Comparison of ENCODE assay signal across 9 mouse cellular contexts in genomic region chr11:98019883-98020610, GRCm38 (mm10). TPM values are rescaled to one million over a fixed set of nuclear protein-coding genes. Genes with fewer than 3 reads are reported as not detected.
DNase-seq lines count a peak whose midpoint lies in the region; ATAC-seq lines count a peak whose summit lies in the region.
"Had no signal": no experiment of that assay in that cellular context is flagged by ENCODE, and none has a peak within 500 bp of the region (broad histone marks: within the 10 kb centered on the region; RNA-seq: fewer than 3 reads in every experiment).

No protein-coding gene starts in this region.

- DNase-seq in right cerebral cortex, postnatal 10 days (ENCODE audit: low spot score in 2 of 2), result peak; percentile 52 to 63
- no peak for DNase-seq in right cerebral cortex, adult 18-20 months
- peak; percentile 62 for DNase-seq in forebrain, embryonic 11.5 days (ENCODE audit: low spot score)
- DNase-seq in limb, embryonic 10.5 days (ENCODE audit: low spot score), result no peak
- no peak for DNase-seq in left cerebral cortex, postnatal 14 days (ENCODE audit: low spot score in 2 of 2)
- no peak for DNase-seq in yolk sac, embryonic 10.5 days (ENCODE audit: low spot score)
- no peak for DNase-seq in MN1 (ENCODE audit: low spot score)

- intact Hi-C loops in left cerebral cortex, postnatal 14 days (cut with DNase I), result no loop called here

- peak overlapping the region; percentile 61 for H3K27ac ChIP-seq in forebrain, embryonic 11.5 days (ENCODE audit: low read depth, low read length)
- peak overlapping the region; percentile 43; the same call in 1 of the 2 replicates for H3K27ac ChIP-seq in limb, embryonic 10.5 days
- no peak overlapping the region for H3K27ac ChIP-seq in stomach, embryonic 16.5 days (ENCODE audit: low read length)
- H3K27ac ChIP-seq: liver, embryonic 12.5 days had no signal

- peaks cover 20% of the 10 kb centered on the region for H3K4me1 ChIP-seq in forebrain, embryonic 11.5 days (replicated peaks; ENCODE audit: control insufficient read depth, insufficient read depth, low read length)
- H3K4me1 ChIP-seq in limb, embryonic 10.5 days, result peaks cover 50% of the 10 kb centered on the region
- H3K4me1 ChIP-seq in stomach, embryonic 16.5 days (ENCODE audit: control insufficient read depth, insufficient read depth, low read length), result peaks cover 22% of the 10 kb centered on the region; the same call in 1 of the 2 replicates

- 29% methylated on average over 8 of the region's 8 CpGs for WGBS in forebrain, embryonic 11.5 days
- 41% methylated on average over 8 of the region's 8 CpGs for WGBS in limb, embryonic 10.5 days
- WGBS in stomach, embryonic 16.5 days, result 45% methylated on average over 8 of the region's 8 CpGs

- 0 out of 2 replicates have a peak overlapping the region, but pooled peaks have one; percentile 35 for H3K9ac ChIP-seq in forebrain, embryonic 11.5 days (ENCODE audit: low read length)
- H3K9ac ChIP-seq in stomach, embryonic 16.5 days (ENCODE audit: low read length), result 0 out of 2 replicates have a peak overlapping the region, but pooled peaks have one; percentile 21
- H3K9ac ChIP-seq: liver, embryonic 12.5 days had no signal

- H3K9me3 ChIP-seq in forebrain, embryonic 11.5 days (ENCODE audit: control insufficient read depth, low read length), result no peaks in the 10 kb centered on the region
- H3K9me3 ChIP-seq in limb, embryonic 10.5 days (replicated peaks), result no peaks in the 10 kb centered on the region
- H3K9me3 ChIP-seq in stomach, embryonic 16.5 days (replicated peaks; ENCODE audit: control insufficient read depth, low read length), result no peaks in the 10 kb centered on the region
- H3K9me3 ChIP-seq: liver, embryonic 12.5 days had no signal

- no peaks in the 10 kb centered on the region for H3K36me3 ChIP-seq in forebrain, embryonic 11.5 days (ENCODE audit: control insufficient read depth, insufficient read depth, low read length)
- peaks cover 32% of the 10 kb centered on the region for H3K36me3 ChIP-seq in limb, embryonic 10.5 days
- no peaks in the 10 kb centered on the region for H3K36me3 ChIP-seq in stomach, embryonic 16.5 days (ENCODE audit: control insufficient read depth, insufficient read depth, low read length)
- H3K36me3 ChIP-seq: liver, embryonic 12.5 days had no signal

- no peaks in the 10 kb centered on the region for H3K27me3 ChIP-seq in forebrain, embryonic 11.5 days (ENCODE audit: control insufficient read depth, insufficient read depth, low read length)
- peaks cover 22% of the 10 kb centered on the region for H3K27me3 ChIP-seq in limb, embryonic 10.5 days (ENCODE audit: low read depth, poor library complexity, severe bottlenecking)
- H3K27me3 ChIP-seq in stomach, embryonic 16.5 days (ENCODE audit: control insufficient read depth, insufficient read depth, low read length), result no peaks in the 10 kb centered on the region

- no peak overlapping the region for H3K4me3 ChIP-seq in forebrain, embryonic 11.5 days (ENCODE audit: low read depth, low read length)
- peak overlapping the region; percentile 18; the same call in 1 of the 2 replicates for H3K4me3 ChIP-seq in limb, embryonic 10.5 days
- H3K4me3 ChIP-seq in stomach, embryonic 16.5 days (replicated peaks; ENCODE audit: low read length), result no peak overlapping the region
- H3K4me3 ChIP-seq: liver, embryonic 12.5 days had no signal

- peak; percentile 34; the same call in 1 of the 2 replicates for ATAC-seq in forebrain, embryonic 11.5 days (replicated peaks; ENCODE audit: low FRiP score)
- ATAC-seq in stomach, embryonic 16.5 days (ENCODE audit: insufficient read depth, low FRiP score), result no peak
- ATAC-seq: liver, embryonic 12.5 days had no signal

- peak overlapping the region; percentile 26; the same call in 1 of the 2 replicates for H3K4me2 ChIP-seq in forebrain, embryonic 11.5 days (ENCODE audit: low read depth, low read length, severe bottlenecking)
- peak overlapping the region; percentile 6; the same call in 1 of the 2 replicates for H3K4me2 ChIP-seq in stomach, embryonic 16.5 days (ENCODE audit: low read depth, low read length)
- H3K4me2 ChIP-seq: liver, embryonic 12.5 days had no signal

RNA-seq across cellular contexts. Expression of gene Cacnb1, which starts 2.8 kb away (rescaled TPM):
- polyA plus RNA-seq in forebrain, embryonic 11.5 days (2014; fragmentation: Nextera tagmentation; extraction: Ambion mirVana), result 9.6 and 11.1 TPM in 2 replicates
- 3.4 and 6.5 TPM in 2 replicates for polyA plus RNA-seq in limb, embryonic 10.5 days (2016; fragmentation: Nextera tagmentation; extraction: Ambion mirVana)
- 7.0 and 12.1 TPM in 2 replicates for polyA plus RNA-seq in stomach, embryonic 16.5 days (2015; fragmentation: Nextera tagmentation; extraction: Ambion mirVana)
- 100 to 1,000 TPM; 150 TPM for total RNA-seq in left cerebral cortex, postnatal 14 days (2021)

RNA-seq across cellular contexts. Expression of gene Rpl19, which starts 6.5 kb away (rescaled TPM):
- 897 and 919 TPM in 2 replicates for polyA plus RNA-seq in forebrain, embryonic 11.5 days (2014; fragmentation: Nextera tagmentation; extraction: Ambion mirVana)
- 1,186 and 1,476 TPM in 2 replicates for polyA plus RNA-seq in limb, embryonic 10.5 days (2016; fragmentation: Nextera tagmentation; extraction: Ambion mirVana)
- 825 and 942 TPM in 2 replicates for polyA plus RNA-seq in stomach, embryonic 16.5 days (2015; fragmentation: Nextera tagmentation; extraction: Ambion mirVana)
- 100 to 1,000 TPM; 536 to 545 TPM for total RNA-seq in left cerebral cortex, postnatal 14 days (2021)

RNA-seq across cellular contexts. Expression of gene Arl5c, which starts 24.1 kb away (rescaled TPM):
- 10.4 and 12.3 TPM in 2 replicates for polyA plus RNA-seq in forebrain, embryonic 11.5 days (2014; fragmentation: Nextera tagmentation; extraction: Ambion mirVana)
- 12.4 and 17.8 TPM in 2 replicates for polyA plus RNA-seq in limb, embryonic 10.5 days (2016; fragmentation: Nextera tagmentation; extraction: Ambion mirVana)
- 10.5 and 11.8 TPM in 2 replicates for polyA plus RNA-seq in stomach, embryonic 16.5 days (2015; fragmentation: Nextera tagmentation; extraction: Ambion mirVana)
- total RNA-seq in left cerebral cortex, postnatal 14 days (2021), result 1 to 10 TPM; 2.2 to 2.3 TPM

RNA-seq across cellular contexts. Expression of gene Stac2, which starts 33.2 kb away (rescaled TPM):
- polyA plus RNA-seq in forebrain, embryonic 11.5 days (2014; fragmentation: Nextera tagmentation; extraction: Ambion mirVana), result 0.81 and 0.86 TPM in 2 replicates
- 0.28 and 0.56 TPM in 2 replicates for polyA plus RNA-seq in limb, embryonic 10.5 days (2016; fragmentation: Nextera tagmentation; extraction: Ambion mirVana)
- 0.25 and 0.47 TPM in 2 replicates for polyA plus RNA-seq in stomach, embryonic 16.5 days (2015; fragmentation: Nextera tagmentation; extraction: Ambion mirVana)
- total RNA-seq in left cerebral cortex, postnatal 14 days (2021), result 10 to 100 TPM; 27.7 to 28.0 TPM

RNA-seq across cellular contexts. Expression of gene Plxdc1, which starts 33.8 kb away (rescaled TPM):
- 0.20 TPM in 1 of 2 replicates, not detected in the other for polyA plus RNA-seq in forebrain, embryonic 11.5 days (2014; fragmentation: Nextera tagmentation; extraction: Ambion mirVana)
- polyA plus RNA-seq in limb, embryonic 10.5 days (2016; fragmentation: Nextera tagmentation; extraction: Ambion mirVana), result not detected in 2 replicates
- 0.72 and 1.0 TPM in 2 replicates for polyA plus RNA-seq in stomach, embryonic 16.5 days (2015; fragmentation: Nextera tagmentation; extraction: Ambion mirVana)
- 10 to 100 TPM in 1 of 2 experiments, 1 to 10 TPM in 1; 9.8 to 14.9 TPM for total RNA-seq in left cerebral cortex, postnatal 14 days (2021)

Comparison
In these comparisons a context has a peak if more than half of its experiments do, and no peak if none do; other contexts are left out.
1. DNase-seq: peak in right cerebral cortex, postnatal 10 days (2 of 2) and forebrain, embryonic 11.5 days (single experiment); none in right cerebral cortex, adult 18-20 months (single experiment), limb, embryonic 10.5 days (single experiment), left cerebral cortex, postnatal 14 days (0 of 2), yolk sac, embryonic 10.5 days (single experiment) and MN1 (single experiment).